1 mouse cellular context compared by ENCODE assay signal in the genomic region with DNA sequence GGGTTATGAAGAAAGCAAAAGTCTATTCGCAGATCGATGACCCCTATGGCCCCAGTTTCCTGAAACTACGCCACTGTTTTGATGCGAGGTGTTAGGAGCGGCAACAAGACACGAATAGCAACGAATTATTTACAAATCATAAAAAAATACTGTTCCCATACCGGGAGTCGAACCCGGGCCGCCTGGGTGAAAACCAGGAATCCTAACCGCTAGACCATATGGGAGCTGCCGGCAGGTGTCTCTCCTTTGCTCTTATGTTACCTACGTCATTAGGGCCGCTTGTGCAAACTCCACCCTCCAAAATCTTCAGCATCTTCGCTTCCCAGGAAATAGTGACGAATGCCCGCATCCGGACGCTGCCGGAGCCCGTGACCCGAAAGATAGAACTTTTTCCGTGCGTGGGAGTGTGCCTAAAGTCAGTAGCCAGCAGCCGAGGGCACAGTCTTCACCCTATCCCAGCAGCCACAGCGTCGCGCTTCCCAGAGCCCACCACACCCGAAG.
TF ChIP-seq lines count a peak whose summit lies in the region.

No protein-coding gene starts in this region.

TF ChIP-seq in CH12.LX, 34 proteins besides CTCF, POLR2A, EP300 and RAD21:
- TF ChIP-seq KAT2A (IDR thresholded peaks at IDR 0.05; ENCODE audit: insufficient replicate concordance, low read length) (peak; percentile 85; the same call in 1 of the 2 replicates), NELFE (IDR thresholded peaks at IDR 0.05; ENCODE audit: low read depth, low read length) (no peak), IRF4 (IDR thresholded peaks at IDR 0.05; ENCODE audit: low read depth, low read length) (peak; percentile 70), JUN (IDR thresholded peaks at IDR 0.05; ENCODE audit: insufficient read depth, low read depth, low read length) (peak; percentile 65), MAX (IDR thresholded peaks at IDR 0.05; ENCODE audit: low read length) (no peak; the same call in 1 of the 2 replicates), CHD2 (IDR thresholded peaks at IDR 0.05; ENCODE audit: low read length) (no peak), NRF1 (IDR thresholded peaks at IDR 0.05; ENCODE audit: low read depth, low read length) (peak; percentile 69), ZNF384 (IDR thresholded peaks at IDR 0.05; ENCODE audit: low read depth, low read length) (peak; percentile 60), MXI1 (IDR thresholded peaks at IDR 0.05; ENCODE audit: low read depth, low read length) (0 out of 2 replicates have a peak, but pooled peaks have one; percentile 25), TBP (conservative IDR thresholded peaks at IDR 0.05; ENCODE audit: low read depth, low read length) (peak; percentile 100), MAFK (IDR thresholded peaks at IDR 0.05; ENCODE audit: insufficient replicate concordance, low read length) (peak; percentile 97), ELF1 (IDR thresholded peaks at IDR 0.05; ENCODE audit: low read depth, low read length) (peak; percentile 98), TCF12 (IDR thresholded peaks at IDR 0.05; ENCODE audit: low read depth, low read length) (0 out of 2 replicates have a peak, but pooled peaks have one; percentile 49), CHD1 (IDR thresholded peaks at IDR 0.05; ENCODE audit: low read depth, low read length) (no peak), ETS1 (conservative IDR thresholded peaks at IDR 0.05; ENCODE audit: low read depth, low read length) (peak; percentile 80), MEF2A (IDR thresholded peaks at IDR 0.05; ENCODE audit: borderline replicate concordance, low read depth, low read length) (peak; percentile 63; the same call in 1 of the 2 replicates), RCOR1 (conservative IDR thresholded peaks at IDR 0.05; ENCODE audit: low read depth, low read length) (no peak), BHLHE40 (IDR thresholded peaks at IDR 0.05; ENCODE audit: low read depth, low read length) (peak; percentile 96)
